Mouse (Mus musculus) heart, postnatal 10 days (tissue): Measurements from ENCODE around the gene Piwil1. TPM values are rescaled to one million over a fixed set of nuclear protein-coding genes. Genes with fewer than 3 reads are reported as not detected.
A peak's percentile ranks its signal among the peaks of the same experiment; 100 is the strongest.
"Not testable (repeated sequence)": the region's sequence is repeated elsewhere in the genome, so short reads cannot be mapped to it uniquely, and the experiment has no call there.

Experiments used
- DNase-seq, 2 experiments: peaks; one replicate each; pipeline ENCODE4 v3.0.0; 2021
- intact Hi-C: fragments of 180-260 bp; cut with DNase I; formaldehyde crosslinking; loops from one replicate; pipeline ENCODE4 v1.15.1; 2025
- total RNA-seq, 2 experiments: library from RNA; stranded (reverse); gene quantifications; 2 replicates each; pipeline ENCODE4 v1.2.3; 2021

Piwil1 gene
- total RNA-seq, 2 experiments from 2014 or later = not detected

DNA sequence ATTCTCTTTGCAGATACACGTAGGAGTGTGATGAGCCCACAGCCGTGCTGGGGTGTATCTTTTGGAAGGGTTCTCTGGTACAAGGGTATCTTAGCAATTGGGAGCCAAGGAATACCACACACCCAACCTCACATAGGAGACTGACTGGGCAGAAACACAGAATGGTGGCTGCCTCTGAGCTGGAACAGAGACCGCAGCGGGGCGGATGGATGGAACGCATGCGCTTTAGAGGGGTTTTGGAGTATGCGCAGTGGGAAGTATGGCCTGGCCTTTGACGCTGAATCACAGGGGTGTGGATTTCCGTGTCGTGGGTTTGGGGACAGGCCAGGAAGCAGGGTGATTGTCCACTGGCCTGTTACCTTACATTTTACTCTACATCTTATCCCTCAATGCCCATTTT, 4.9 kb downstream of the Piwil1 start:
- DNase-seq = no peak
- intact Hi-C loops = no loop called here

DNA sequence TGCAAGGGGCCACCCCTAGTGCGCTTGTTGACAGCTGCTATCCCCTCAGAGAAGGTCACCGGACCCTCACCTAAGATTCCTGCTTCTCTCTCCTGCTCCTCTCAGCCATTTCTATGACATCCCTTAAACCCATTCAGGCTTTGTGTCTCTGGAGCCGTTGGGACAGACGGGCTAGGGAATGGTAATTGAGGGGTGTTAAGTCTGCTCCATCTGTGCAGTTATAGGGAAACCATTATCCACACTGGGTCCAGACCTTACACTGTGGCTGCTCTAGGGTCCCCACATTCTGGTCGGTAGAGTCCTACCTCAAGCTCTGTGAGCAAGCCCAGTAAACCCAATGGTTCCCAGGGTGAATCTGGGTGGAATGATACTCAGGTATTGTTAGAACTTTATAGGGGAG, 6.6 kb downstream of the Piwil1 start:
- intact Hi-C loops = no loop called here
- DNase-seq = no peak

DNA sequence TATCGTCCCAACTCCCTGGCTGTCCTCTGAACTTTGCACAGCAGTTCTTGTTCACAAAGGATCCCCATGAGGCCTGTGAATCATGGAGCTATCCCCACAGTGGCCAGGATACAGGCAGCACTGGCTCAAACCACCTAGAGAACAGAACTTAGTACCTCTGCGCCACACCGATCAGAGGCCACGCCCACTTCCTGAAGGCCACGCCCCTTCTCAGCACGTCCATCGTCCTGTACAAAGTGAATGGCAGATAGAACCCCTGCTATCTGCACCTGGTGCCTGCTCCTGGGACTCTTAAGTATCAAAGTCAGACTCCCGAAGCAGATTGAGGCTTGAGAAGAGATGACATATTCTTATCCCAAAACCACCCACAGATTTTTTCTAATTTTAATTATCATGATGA, 8.3 kb downstream of the Piwil1 start:
- intact Hi-C loops = no loop called here

GRCm38 (mm10) chr5:128711847-128712246, 9.5 kb downstream of the Piwil1 start:
- intact Hi-C loops = no loop called here
- no peak for DNase-seq

More for the DNA sequence above, 8.3 kb downstream of the Piwil1 start:
- no peak for DNase-seq

DNA sequence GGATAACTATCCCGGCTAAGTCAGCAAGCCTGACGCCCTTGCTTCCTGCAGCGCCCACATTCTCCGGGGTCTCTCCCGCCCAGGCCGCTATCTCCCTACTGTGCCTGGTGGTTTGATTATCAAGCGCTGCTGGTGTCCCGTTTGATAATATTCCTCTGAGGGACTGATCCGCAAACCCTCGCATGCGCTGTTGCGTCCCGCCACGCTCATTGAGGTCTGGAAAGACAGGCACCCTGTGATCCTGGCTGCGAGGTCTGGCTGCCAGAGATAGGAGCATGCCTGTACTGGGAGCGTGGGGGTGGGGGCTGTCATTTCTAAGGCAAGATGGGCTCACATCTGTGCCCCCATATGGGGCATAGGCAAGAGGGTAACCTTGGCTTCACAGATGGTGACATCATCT, 12.8 kb downstream of the Piwil1 start:
- DNase-seq = no peak
- intact Hi-C loops = no loop called here

DNA sequence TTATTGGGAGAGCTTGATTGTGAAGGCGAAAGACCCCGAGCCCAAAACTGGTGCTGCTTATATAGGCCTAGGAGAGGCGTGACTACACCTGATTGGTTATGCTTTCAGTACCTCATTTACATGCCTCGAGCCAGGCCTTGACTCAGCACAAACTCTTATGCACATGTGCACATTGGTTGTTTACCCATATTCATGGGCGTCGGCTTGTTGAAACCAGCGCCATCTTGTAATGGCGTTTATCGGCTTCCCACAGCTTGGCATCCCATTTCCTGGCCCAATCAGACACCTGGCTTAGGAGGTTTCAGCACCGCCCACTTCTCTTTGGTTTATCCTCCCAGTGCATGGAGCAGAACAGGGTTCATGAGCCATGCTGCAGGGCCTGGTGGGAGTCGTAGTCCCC, 18.1 kb downstream of the Piwil1 start:
- DNase-seq, intact Hi-C loops: not testable (repeated sequence)

GRCm38 (mm10) chr5:128729341-128729740, 27.0 kb downstream of the Piwil1 start:
- DNase-seq = no peak
- intact Hi-C loops = no loop called here

DNA sequence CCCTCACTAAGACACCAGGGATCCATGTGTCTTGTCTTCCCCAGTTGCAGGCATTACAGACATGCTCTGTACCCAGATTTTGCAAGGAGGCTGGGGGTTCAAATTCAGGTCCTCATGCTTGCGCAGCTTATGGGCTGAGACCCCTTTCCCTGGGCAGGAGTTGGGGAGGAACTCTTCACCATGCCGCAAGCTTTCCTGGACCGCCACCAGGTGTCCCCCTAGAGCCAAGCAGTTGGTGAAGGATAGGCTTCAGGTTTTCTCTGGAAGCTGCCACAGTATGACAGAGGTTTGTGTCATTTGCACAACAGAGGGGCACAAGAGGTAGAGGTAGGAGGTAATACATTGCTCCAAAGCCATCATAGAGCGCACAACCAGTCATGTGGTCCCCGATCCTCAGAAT, 28.3 kb downstream of the Piwil1 start:
- intact Hi-C loops = loop anchor here (5.0 kb wide), 1 partner anchor 242 kb away; no protein-coding TSS in a partner anchor
- peak; percentile 6 to 25 for DNase-seq

- peak in 1 of 2 experiments; percentile 14 for DNase-seq
- intact Hi-C loops = loop anchor here (5.0 kb wide), 1 partner anchor 240 kb away; no protein-coding TSS in a partner anchor
Measured at GRCm38 (mm10) chr5:128732416-128733014, 30.2 kb downstream of the Piwil1 start.

GRCm38 (mm10) chr5:128733955-128734354, 31.6 kb downstream of the Piwil1 start:
- peak; percentile 42 to 59 for DNase-seq
- intact Hi-C loops = loop anchor here (1.0 to 5.0 kb wide), 2 partner anchors 212 to 238 kb away; no protein-coding TSS in a partner anchor

DNA sequence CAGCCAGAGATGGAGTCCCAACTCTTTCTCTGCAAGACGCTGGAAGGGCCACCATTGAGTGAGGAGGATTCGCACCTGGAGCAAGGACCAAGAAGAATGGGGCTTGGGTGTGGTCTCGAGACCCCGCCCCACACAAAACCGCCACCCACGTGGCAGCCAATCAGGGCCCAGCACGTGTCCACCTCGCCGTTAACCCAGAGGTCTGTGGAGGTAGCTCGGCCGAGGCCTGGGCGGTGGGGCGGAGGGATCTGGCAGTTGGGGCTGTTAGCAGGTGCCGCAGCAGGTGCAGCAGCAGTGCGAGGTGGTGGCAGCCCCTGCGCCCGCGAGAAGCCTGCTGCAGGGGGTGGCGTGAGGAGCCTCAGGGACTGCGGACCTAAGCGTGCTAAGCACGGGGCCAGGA, 33.6 kb downstream of the Piwil1 start:
- no peak for DNase-seq
- intact Hi-C loops = no loop called here

GRCm38 (mm10) chr5:128739168-128739837, 37.0 kb downstream of the Piwil1 start:
- no peak for DNase-seq
- intact Hi-C loops = no loop called here

GRCm38 (mm10) chr5:128739838-128740171, 37.5 kb downstream of the Piwil1 start:
- no peak for DNase-seq
- intact Hi-C loops = no loop called here

GRCm38 (mm10) chr5:128744351-128744750, 42.0 kb downstream of the Piwil1 start:
- intact Hi-C loops = no loop called here
- no peak for DNase-seq

- DNase-seq = no peak
Measured at GRCm38 (mm10) chr5:128745206-128745605, 42.9 kb downstream of the Piwil1 start.

GRCm38 (mm10) chr5:128746261-128746660, 43.9 kb downstream of the Piwil1 start:
- intact Hi-C loops = no loop called here
- DNase-seq = no peak

More at GRCm38 (mm10) chr5:128745206-128745605, 42.9 kb downstream of the Piwil1 start:
- intact Hi-C loops = no loop called here

DNA sequence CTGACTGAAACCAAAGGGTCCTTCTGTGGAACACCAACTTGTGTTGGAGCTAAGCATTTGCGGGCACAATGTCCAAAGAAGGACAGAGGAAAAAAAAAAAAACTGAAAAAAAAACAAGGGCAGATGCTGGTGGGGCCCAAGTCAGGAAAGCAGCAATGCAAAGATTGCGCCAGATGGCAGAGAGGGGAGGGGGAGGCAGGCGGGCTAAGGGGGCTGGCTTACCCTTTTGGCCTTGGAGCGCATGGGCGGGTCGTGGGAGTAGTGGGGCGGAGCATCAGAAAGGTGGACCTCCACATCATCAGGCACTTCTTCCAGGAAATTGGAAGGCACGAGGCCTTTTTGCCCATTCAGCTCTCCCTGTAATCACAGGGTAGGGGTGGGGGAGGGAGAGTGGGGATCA, 58.8 kb downstream of the Piwil1 start:
- intact Hi-C loops = no loop called here
- DNase-seq = no peak

DNA sequence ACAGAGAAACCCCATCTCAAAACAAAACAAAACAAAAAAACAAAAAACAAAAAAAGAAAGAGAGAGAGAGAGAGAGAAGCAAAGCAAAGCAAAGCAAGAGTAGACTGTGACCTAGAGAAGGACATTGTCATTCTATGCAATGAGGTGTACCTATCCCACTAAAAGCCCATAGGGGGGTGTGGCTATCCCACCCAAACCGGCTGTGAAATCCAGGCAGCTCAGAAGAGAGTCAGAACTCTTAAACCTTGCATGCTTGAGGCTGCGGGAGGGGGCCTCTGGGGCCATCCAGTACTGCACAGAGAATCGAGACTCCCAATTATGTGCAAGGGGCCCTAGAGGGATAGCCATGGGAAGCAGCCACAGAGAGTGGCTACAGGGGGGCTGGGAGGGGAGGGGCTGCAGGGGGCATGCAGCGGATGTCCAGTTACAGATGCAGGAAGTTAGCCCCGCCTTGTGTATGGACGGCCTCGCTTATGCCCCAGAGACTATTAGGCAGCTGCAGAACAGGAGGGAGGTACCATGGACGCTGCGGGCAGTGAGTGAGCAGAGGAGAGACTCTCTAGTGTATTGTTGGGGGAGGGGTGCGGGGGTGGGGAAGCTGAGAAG, 66.8 kb downstream of the Piwil1 start:
- intact Hi-C loops = no loop called here
- DNase-seq = no peak

- intact Hi-C loops = no loop called here
- DNase-seq = no peak
Measured at GRCm38 (mm10) chr5:128776386-128776785, 74.1 kb downstream of the Piwil1 start.

DNA sequence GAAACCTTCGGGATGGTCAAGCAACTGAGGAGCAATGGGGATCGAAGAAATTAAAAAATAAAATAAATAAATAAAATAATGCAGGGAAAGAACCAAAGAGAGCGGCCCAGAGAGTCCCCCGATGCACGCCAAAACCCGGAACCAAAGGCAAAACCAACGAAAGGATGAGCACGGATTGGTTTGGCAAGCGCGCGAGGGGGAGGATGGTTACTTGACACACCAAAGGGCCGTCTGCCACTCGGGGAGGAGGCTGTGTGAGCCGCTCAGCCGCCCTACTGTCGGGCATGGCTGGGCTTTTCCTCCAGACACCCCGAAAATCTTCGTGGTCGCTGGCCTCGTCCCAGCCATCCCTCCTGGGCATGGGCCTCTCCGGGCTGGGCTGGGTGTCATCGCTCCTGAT, 79.3 kb downstream of the Piwil1 start:
- DNase-seq = no peak
- intact Hi-C loops = no loop called here

GRCm38 (mm10) chr5:128800592-128800991, 98.3 kb downstream of the Piwil1 start:
- intact Hi-C loops = no loop called here
- DNase-seq = no peak
